Mouse (Mus musculus) ovary, postnatal 10 days (tissue): ENCODE results near the gene Lax1.
"Not testable (repeated sequence)": the region's sequence is repeated elsewhere in the genome, so short reads cannot be mapped to it uniquely, and the experiment has no call there.

Experiments
- DNase-seq: peaks from one replicate; pipeline ENCODE4 v3.0.0; 2022; ENCODE audit warnings: low spot score

Lax1 gene

DNA sequence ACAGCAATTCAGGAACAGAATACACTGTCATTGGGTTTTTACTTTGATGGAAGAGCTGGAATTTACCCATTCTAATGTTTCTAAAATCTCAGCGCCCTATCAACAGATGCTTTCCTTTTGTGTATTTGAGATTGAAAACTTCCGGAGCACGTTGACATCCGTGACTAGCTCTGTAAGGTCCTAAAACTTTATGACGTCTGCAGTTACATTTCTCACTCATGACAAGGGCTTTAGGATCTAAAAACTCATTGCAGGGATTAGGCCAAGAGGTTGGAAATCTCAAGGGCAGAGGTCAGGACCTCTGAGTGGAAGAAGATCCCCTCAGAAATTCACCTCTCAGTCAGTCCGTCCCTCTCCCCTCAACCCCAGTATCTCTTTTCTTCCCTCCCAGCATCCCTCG lies 1.6 kb downstream of the Lax1 start:
- DNase-seq, result no peak

DNA sequence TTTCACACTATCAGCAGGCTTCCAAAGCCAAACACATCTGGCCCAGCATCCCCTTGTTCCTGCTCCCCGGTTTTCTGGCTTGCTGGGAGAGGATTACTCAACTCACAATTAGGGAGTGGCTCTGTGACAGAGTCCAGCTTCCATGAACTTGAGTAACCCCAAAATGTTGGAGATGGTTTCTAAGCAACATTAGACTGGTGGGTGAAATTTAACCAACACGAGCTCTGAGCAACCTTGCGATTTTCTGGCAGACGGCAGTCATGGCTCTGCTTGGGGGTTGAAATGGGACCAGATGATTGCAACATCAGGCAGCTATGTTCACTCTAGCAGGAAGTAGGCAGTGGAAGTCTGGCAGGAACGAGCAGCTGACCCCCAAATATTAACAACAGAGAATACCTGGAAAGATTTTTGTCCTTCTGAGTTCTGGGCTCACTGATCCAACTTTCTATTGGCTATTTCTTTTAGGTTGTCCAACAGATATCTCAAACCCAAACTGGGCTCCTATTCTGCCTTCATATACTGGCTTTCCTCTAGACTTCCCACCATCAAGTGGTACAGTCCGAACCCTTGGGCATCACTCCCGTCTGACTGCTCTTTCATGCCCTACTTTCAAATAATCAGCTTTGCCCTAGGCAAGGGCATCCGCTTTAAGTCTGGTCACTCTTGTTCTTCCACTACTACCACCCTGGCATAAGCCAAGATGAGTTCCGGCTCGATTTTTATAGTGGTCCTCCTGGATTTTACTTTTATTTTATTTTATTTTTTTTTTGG lies 4.0 kb downstream of the Lax1 start:
- no peak for DNase-seq

DNA sequence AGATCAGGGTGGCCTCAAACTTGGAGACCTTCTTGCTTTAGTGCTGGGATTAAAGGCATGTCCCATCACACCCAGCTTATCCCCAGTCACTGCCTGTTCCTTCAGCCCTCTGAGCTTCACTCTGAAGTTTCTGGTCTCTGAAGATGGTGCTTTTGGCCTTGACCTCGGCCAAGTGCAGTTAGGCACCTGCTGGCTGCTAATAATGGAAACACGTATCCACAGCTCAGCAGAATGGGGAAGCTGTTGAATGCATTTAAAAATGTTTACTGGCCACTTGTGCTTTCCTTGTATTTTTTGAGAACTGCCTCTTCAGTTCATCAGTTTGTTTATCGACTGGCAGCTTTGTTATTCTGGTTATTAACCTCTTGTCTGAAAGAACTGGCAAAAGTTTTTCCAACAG lies 18.1 kb downstream of the Lax1 start:
- no peak for DNase-seq

DNA sequence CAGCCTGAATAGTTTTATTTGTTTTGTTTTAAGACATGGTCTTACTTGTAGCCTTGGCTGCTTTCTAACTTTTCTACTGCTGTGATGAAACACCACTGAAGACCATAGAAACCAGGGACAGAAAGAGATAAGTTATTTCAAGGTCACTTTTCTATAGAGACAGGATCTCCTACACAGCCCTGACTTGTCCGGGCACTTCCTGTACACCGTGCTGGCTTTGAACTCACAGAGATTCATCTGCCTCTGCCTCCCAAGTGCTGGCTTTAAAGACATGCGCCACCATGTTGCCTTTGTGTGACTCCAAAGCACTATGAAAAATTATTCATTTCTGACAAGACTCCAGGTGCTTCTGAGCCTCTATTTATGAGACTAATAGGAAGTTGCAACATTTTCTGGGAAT lies 18.6 kb downstream of the Lax1 start:
- DNase-seq, result no peak

DNA sequence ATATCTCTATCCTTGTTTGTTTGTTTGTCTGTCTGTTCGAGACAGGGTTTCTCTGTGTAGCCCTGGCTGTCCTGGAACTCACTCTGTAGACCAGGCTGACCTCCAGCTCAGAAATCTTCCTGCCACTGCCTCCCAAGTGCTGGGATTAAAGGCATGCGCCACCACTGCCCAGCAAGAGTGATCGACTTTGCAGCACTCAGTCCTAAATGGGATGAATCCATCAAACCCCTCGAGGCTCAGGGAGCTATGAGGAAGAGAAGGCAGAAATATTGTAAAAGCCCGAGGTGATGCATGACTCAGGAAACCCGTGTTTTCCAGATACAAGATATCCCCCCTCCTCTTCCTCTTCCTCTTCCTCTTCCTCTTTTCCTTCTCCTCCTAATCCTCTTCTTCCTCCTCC lies 19.1 kb downstream of the Lax1 start:
- DNase-seq, result no peak

DNA sequence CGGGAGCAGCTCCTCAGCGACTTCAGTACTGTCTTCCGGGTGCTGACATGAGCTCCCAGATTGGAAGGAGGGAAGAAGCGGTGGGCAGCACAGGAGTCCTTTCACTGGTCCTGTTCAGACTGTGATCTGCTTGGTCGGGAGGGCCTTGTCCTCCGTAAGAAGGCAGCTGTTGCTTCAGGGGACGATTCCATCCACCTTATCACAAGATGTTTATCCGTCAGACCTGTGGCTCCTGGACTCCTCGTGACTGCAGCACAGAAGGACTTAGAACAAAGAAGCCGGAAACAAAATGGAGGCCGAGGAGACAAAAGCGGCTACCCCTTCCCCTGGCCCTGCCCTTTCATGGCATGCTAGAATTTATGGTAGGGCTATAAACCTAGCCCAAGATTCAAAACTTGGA lies 19.7 kb downstream of the Lax1 start:
- DNase-seq, result no peak

DNA sequence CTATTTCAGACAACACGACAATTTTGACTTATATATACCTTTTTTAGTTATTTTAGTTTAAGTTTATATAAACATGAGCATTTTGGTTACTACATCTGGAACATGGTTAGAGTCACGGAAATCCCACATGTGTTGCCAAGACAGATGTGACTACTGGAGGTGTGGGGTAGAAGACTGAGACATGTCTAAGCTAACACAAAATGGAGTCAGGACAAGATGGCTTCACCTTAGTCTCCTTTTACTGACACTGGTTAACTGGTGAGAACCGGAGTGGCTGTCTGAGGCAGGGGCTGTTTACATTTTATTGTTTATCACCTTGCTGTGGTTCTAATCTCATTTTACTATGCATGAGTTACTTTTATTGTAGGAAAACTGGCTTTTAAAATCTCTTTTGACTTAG lies 21.3 kb downstream of the Lax1 start:
- no peak for DNase-seq

DNA sequence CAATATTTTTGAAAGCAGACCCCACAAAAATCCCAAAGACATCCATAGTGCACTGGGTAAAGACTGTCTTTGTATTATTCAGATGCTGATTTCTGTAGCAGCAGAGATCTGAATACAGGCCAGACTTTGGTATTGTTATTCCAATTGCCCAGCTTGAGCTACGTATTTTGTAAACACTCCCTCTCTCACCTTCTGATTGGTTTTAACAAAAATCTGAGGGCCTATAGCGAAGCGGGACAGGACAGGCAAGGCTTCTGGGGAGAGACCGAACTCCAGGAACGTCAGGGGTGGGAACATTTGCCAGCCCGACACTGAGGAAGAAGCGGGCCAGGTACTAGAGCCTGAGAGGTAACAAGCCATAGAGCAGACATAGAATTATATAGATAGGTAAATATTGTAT lies 22.2 kb downstream of the Lax1 start:
- DNase-seq, result no peak

DNA sequence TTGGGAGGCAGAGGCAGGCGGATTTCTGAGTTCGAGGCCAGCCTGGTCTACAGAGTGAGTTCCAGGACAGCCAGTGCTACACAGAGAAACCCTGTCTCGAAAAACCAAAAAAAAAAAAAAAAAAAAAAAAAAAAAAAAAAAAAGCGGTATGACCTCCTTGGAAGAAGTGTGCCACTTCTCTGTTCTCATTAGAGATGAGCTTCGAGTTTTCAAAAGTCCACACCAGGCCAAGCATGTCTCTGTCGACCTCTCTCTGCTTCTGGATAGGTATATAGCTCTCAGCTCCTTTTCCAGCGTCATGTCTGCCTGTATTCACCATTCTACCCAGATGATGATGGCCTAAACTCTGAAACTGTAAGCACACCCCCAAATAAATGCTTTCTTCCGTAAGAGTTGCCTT lies 24.2 kb downstream of the Lax1 start:
- not testable (repeated sequence) for DNase-seq

DNA sequence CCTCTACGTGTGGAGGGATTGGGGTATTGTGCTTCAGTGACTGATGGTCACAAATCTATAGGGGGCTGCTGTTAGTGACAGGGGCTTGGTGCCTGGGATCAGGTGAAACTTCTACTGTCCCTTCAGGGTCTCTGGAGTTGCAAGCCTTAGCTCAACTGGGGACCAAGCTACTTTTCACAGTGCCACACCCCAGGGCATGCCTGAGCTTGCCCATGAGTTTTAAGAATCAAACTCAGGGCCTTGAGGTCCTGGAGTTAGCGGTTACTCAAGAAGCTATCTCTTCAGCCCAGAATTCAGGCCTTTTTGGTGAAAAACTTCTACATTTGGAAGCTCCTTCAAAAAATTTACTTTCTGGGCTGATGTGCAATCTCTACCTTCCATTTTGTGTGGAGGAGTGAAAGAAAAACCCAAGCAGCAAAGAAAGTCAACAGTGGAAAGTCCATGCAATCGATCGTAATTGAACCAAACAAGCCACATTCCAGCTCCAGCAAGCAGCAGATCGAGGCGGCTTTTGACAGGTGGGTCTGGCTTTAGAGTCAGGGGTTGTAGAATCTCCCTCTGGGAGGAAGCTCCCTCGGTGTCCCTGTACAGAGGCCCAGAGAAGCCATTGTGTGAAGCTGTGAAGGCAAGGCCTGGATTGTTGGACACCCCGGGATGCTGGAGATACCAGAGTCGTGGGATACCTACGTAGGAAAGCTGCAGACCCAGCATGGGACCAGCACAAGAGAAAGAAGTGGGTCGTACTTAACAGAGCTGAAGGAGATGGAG lies 25.5 kb downstream of the Lax1 start:
- DNase-seq, result no peak

DNA sequence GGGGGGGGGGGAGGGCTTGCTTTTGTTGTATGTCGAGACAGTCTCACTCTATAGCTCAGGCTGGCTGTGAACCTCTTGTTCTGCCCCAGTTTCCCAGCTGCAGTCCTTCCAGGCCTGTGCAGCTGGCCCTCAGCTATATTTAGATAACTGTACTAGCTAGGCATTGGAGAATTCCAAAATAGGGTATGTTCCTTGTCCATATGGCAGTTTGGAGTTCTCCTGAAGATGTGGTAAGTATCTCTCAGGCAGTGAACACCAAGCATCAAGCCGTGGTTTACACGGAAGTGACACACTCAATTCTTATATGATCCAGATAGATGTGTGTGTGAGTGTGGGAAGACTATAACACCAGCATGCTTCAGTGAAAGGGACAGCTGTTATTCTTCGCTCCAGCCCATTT lies 26.5 kb downstream of the Lax1 start:
- DNase-seq, result no peak

DNA sequence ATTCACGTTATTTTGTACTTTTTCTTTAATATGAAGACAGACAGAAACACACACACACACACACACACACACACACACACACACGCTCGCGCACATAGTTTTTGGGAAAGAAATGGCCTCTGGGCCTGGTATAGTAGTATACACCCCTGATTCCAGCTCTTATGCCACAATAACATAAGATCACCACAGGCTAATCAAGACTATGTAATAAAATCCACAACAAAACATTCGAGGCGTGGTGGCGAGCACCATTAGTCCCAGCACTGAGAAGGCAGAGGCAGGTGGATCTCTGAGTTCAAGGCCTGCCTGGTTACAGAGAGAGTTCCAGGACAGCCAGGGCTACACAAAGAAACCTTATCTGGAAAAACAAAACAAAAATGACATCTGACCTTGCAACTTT lies 27.0 kb downstream of the Lax1 start:
- DNase-seq, result no peak

DNA sequence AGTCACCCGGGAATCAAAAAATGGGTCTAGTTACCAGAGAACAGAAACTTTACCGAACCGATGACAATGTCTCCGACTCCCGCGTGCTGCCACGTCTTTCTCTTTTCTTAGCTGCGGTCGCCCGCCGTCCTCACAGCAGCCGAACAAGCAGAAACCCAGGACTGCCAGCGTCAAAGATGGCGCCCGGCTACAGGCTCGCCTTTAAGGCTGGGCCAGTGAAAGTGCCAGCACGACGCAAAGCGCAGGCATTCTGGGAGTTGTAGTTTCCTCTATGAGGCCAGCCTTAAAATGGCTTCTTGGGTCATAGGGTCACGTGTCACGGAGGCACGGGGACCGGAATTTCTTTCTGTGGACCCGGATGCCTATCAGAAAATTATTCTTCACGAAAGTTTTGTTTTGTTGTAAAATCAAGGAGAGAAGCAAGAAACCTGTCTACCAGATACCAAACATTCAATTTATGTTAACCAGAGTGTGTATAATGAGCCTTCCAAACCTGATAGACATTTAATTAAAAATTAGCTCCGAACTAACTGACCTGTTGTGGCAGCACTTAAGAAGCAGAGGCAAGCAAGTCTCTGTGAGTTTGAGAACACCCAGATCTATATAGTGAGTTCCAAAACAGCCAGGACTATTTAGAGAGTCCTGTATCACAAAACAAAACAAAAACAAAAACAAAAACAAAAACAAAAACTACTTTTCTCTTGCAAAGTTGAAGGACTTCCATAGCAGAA lies 28.5 kb downstream of the Lax1 start, which contains the start of gene Gm38394:
Gene Gm38394, minus strand, starts transcription at position 116 of the 731 bp plus-strand sequence.
- DNase-seq, result peak; percentile 64

DNA sequence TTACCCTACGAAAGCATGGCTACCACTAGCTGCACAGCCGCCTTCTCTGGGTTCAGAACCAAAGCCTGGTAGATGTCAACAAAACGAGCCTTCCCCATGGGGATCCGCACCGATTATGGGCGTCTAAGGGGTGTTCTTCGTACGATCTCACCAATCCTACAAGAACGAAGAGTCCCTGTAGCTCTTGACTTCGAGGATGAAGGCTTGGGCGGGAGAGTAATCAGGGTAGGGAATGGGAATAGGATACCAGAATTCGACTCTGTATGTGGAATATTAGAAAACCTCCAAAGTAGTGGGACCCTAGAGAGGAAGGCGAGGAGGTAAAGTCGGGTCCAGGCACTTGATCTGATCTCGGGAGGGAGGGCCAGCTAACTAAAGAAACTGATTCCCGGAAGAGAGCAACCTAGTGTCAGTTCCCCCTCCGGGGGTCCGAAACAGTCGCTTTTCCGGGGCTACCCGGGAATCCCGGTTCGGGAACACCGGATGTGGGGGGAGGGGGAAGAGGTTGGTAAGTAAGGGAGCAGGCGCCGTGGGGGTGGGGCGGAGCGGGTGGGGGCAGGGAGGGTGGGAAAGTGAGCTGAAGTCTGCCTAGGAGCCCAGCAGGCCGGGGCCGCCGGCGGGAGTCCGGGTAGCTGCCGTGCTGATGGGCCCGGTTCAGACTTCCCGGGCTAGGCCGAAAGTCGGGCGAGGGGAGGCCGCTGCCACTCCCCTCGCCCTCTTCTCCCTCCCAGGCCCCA lies 29.3 kb downstream of the Lax1 start, which contains the start of gene Zbed6:
Gene Zbed6, minus strand, starts transcription at position 420 of the 737 bp plus-strand sequence.
- DNase-seq, result peak; percentile 39

DNA sequence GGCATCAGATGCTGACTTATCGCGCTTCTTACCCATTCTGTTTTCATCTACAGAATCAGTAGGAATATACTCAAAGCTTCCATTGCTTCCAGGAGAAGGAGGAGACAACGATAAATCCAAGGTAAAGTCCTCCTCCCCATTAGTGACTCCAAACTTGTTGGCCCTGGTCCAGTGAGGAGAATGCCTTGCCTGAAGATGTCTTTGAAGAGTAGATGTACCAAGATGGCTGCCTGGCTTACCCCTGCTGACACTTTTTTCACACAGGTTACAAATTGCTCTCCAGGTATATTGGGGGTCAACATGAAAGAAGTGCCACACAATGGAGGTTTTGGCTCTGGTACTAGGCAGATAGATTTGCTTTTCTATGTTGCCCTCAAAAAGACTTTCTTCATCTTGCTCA lies 31.0 kb downstream of the Lax1 start:
- DNase-seq, result no peak

DNA sequence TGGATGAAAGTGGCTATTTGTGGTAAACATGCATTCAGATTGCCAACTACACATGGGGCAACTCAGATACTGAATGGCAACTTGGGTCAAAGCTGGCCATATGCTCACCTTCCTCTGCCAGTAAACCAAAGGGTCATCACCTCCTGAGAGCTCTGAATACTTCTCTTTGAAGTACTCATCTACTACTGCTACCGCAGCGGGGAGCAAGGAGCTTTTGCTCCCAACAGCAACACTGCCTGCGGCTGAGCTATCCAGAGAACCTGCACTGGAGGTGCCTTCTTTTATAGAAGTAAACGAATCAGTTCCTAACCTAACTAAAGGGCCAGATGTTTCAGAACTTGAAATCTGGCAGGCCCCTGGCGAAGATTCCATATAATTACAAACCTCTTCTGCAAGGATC lies 33.1 kb downstream of the Lax1 start:
- no peak for DNase-seq

DNA sequence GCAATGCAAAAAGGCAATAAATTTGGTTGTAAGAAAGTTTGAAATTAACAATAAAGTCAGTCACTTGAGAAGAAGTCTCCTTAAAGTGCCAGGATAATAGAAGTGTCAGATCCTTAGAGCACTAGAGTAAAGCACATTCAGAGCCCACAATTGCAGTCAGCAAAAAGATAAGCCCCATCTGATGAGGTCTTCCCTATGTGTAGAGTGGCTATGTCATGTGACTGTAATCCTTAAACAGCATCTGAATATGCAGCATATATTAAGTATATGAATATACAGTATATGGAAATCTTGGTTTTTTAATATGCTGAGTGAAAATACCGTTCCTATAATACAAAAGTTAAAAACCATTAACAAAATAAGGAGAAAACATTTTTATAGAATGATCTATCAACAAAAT lies 36.9 kb downstream of the Lax1 start:
- no peak for DNase-seq

DNA sequence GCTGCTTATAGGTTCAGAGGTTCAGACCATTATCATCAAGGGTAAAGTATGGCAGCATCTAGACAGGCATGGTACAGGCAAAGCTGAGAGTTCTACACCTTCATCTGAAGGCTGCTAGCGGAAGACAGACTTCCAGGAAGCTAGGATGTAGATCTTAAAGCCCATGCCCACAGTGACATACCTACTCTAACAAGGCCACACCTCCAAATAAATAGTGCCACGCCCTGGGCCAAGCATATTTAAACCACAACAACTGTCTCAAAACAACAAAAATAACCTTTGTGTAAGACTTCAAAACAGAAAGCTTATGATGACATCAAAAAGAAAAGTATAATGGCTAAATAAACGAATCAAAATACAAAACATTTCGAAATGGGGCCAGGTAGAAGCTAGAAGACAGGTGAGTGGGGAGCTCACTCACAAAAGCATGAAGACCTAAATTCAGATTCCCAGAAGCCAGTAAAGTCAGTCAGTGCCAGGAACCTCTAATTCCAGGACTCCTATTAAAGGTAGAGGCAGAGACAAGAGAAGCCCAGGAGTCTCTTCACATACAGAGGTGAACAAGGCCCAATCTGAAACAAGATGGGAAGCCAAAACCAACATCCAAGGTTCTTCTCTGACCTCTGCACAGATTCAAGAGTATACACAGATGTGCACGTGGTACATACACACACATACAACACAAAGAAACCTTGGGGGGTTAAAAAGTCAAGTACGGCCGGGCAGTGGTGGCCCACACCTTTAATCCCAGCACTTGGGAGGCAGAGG lies 39.4 kb downstream of the Lax1 start:
- DNase-seq, result no peak

DNA sequence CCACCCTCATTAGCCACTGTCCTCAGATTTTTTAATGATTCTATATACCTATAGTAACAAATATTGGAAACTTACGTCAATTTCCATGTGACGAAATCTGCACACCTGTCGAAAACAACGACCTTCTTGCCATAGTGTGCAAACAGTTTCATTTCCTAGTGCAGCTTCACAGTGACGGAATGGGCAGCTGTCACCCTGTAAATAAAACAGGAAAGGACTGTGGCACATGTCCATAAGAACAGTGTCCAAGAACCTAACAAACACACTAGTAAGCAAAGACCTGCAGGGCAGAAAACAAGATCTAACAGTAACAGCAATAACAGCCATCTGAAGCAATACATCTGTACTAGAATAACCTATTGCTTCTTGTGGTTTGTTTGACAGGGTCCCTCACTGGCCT lies 44.3 kb downstream of the Lax1 start:
- DNase-seq, result no peak

DNA sequence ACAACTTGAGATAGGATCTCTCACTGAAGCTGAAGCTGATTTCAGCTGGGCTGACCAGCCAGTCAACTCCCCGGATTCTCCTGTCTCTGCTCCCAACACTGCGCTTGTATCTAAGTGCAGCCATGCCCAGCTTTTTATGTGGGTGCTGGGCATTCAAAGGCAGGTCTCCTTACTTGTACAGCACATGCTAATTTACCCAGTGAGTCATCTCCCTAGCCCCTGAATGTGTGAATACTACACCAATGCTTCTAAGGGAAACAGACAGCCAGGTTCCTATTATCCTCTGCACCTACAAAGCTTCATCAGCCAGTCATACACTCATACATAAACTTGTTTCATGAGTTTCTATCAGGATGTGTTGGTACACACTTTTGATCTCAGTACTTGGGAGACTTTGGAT lies 48.7 kb downstream of the Lax1 start:
- no peak for DNase-seq

DNA sequence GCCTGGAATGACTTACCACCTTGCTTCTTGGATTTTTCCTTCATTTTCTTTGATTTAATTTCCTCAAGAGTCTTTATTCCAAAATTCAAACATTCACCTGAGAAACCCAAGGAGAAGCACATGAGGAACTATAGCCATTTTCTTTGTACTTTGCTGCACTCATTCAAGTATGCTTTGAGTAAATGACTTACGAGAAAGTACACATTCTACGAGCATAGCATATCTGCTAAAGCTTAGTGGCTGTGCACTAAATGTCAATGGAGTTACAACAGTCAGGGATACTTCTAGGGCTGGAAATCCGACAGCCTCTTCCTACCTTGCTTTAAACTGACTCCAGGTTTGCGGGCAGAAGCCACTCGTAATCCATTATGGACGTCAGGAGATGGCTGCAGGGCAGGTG lies 51.4 kb downstream of the Lax1 start:
- DNase-seq, result no peak
